ENCODE assay signal across 8 mouse cellular contexts in genomic region chr16:44016164-44016563, GRCm38 (mm10). TPM values are rescaled to one million over a fixed set of nuclear protein-coding genes. Genes with fewer than 3 reads are reported as not detected.
A peak's percentile ranks its signal among the peaks of the same experiment; 100 is the strongest.
DNase-seq lines count a peak whose midpoint lies in the region; ATAC-seq and TF ChIP-seq lines count a peak whose summit lies in the region.

No protein-coding gene starts in this region.

- peak overlapping the region; percentile 45 for H3K4me3 ChIP-seq in gastrocnemius, adult 2 months
- H3K4me3 ChIP-seq in intestine, postnatal 0 days (ENCODE audit: low read depth, low read length) = peak overlapping the region; percentile 39

- peak overlapping the region; percentile 55 for H3K9ac ChIP-seq in intestine, postnatal 0 days (ENCODE audit: low read depth, low read length)

- H3K27ac ChIP-seq in gastrocnemius, adult 2 months = no peak overlapping the region
- H3K27ac ChIP-seq in intestine, postnatal 0 days (ENCODE audit: low read depth, low read length) = no peak overlapping the region

- ATAC-seq in erythroblast, adult 5-6 weeks (replicated peaks; ENCODE audit: low FRiP score, poor library complexity, severe bottlenecking) = peak; percentile 67
- peak; percentile 82 for ATAC-seq in intestine, postnatal 0 days

- peak overlapping the region; percentile 59 for H3K4me2 ChIP-seq in intestine, postnatal 0 days (replicated peaks; ENCODE audit: low read depth)

- no peak for DNase-seq in gastrocnemius, adult 2 months
- no peak for DNase-seq in gastrocnemius, postnatal 25 days
- DNase-seq in lung, adult 18-20 months = peak; percentile 83 to 88
- DNase-seq in spleen, postnatal 36 days (ENCODE audit: low spot score in 2 of 2) = peak; percentile 55 to 62
- DNase-seq in right cerebral cortex, postnatal 14 days = no peak
- no peak for DNase-seq in frontal cortex, postnatal 36 days (ENCODE audit: low spot score in 2 of 2)

- no peaks in the 10 kb centered on the region for H3K4me1 ChIP-seq in intestine, postnatal 0 days (replicated peaks; ENCODE audit: control insufficient read depth, insufficient read depth, low read length)

- no peaks in the 10 kb centered on the region for H3K27me3 ChIP-seq in intestine, postnatal 0 days (replicated peaks; ENCODE audit: control insufficient read depth, insufficient read depth, low read length)

- 0 out of 2 replicates have a peak, but pooled peaks cover 4% of the 10 kb centered on the region for H3K36me3 ChIP-seq in intestine, postnatal 0 days (ENCODE audit: control insufficient read depth, insufficient read depth)

- WGBS in intestine, postnatal 0 days = 11% methylated on average over 11 of the region's 11 CpGs

- H3K9me3 ChIP-seq in intestine, postnatal 0 days (ENCODE audit: control insufficient read depth) = no peaks in the 10 kb centered on the region

- intact Hi-C loops in gastrocnemius, adult 2 months (cut with DNase I) = no loop called here

- TF ChIP-seq CTCF in gastrocnemius, adult 2 months (IDR thresholded peaks at IDR 0.05) = no peak
- no peak for TF ChIP-seq CTCF in intestine, postnatal 0 days (IDR thresholded peaks at IDR 0.05; ENCODE audit: low read depth)

RNA-seq across cellular contexts. Expression of gene Zdhhc23, which starts 36.6 kb away (rescaled TPM):
- total RNA-seq in gastrocnemius, adult 2 months (2021) = 10 to 100 TPM in 1 of 2 experiments, 1 to 10 TPM in 1; 8.4 to 24.7 TPM
- total RNA-seq in gastrocnemius, postnatal 25 days (2021) = 10 to 100 TPM in 1 of 2 experiments, 1 to 10 TPM in 1; 4.3 to 13.9 TPM
- total RNA-seq in erythroblast, adult 5-6 weeks (2015; ENCODE audit: low replicate concordance) = 0.19 and 0.21 TPM in 2 replicates
- 0.26 TPM in 1 of 2 replicates, not detected in the other for total RNA-seq in erythroblast, adult 5-6 weeks (2017; ENCODE audit: low replicate concordance)
- 2.0 and 2.6 TPM in 2 replicates for polyA plus RNA-seq in intestine, postnatal 0 days (2015; fragmentation: Nextera tagmentation; extraction: Ambion mirVana)

RNA-seq across cellular contexts. Expression of gene Gramd1c, which starts 47.0 kb away (rescaled TPM):
- total RNA-seq in gastrocnemius, adult 2 months (2021) = under 1 TPM; 0.18 to 0.42 TPM
- total RNA-seq in gastrocnemius, postnatal 25 days (2021) = under 1 TPM; 0.28 to 0.29 TPM
- 1.2 and 1.3 TPM in 2 replicates for total RNA-seq in erythroblast, adult 5-6 weeks (2015; ENCODE audit: low replicate concordance)
- total RNA-seq in erythroblast, adult 5-6 weeks (2017; ENCODE audit: low replicate concordance) = 1.8 and 2.1 TPM in 2 replicates
- polyA plus RNA-seq in intestine, postnatal 0 days (2015; fragmentation: Nextera tagmentation; extraction: Ambion mirVana) = 7.0 and 7.6 TPM in 2 replicates

Comparison
In these comparisons a context has a peak if more than half of its experiments do, and no peak if none do; other contexts are left out.
1. DNase-seq: peak in lung, adult 18-20 months (2 of 2) and spleen, postnatal 36 days (2 of 2); none in gastrocnemius, adult 2 months (single experiment), gastrocnemius, postnatal 25 days (single experiment), right cerebral cortex, postnatal 14 days (single experiment) and frontal cortex, postnatal 36 days (0 of 2).
2. RNA of gene Zdhhc23, which starts 36.6 kb away (total RNA-seq): 8.4 to 24.7 TPM in gastrocnemius, adult 2 months and 4.3 to 13.9 TPM in gastrocnemius, postnatal 25 days; 0.19 to 0.26 TPM in erythroblast, adult 5-6 weeks; every median in the first group is over 4 times any median in the second.